Mouse (Mus musculus) bone marrow macrophage, adult 2 months (primary cell): ENCODE data around the gene Shmt2. TPM values are rescaled to one million over a fixed set of nuclear protein-coding genes. Genes with fewer than 3 reads are reported as not detected.

ENCODE experiments used
- H3K27ac ChIP-seq: 2 replicates; pipeline ENCODE4 v1.5.1; 2012; ENCODE audit warnings: low read depth, low read length; ENCODE audit not compliant: insufficient read depth
- H3K4me1 ChIP-seq: 2 replicates; pipeline ENCODE4 v1.6.1; 2012; ENCODE audit warnings: low read length; ENCODE audit not compliant: control insufficient read depth, insufficient read depth
- H3K4me3 ChIP-seq: 2 replicates; pipeline ENCODE4 v1.5.1; 2012; ENCODE audit warnings: mild to moderate bottlenecking, low read length, moderate library complexity; ENCODE audit not compliant: insufficient read depth
- CTCF ChIP-seq: IDR thresholded peaks from 2 replicates; pipeline ENCODE4 v1.5.1; 2012; ENCODE audit warnings: low read depth, mild to moderate bottlenecking, low read length, moderate library complexity
- POLR2A ChIP-seq: IDR thresholded peaks from 2 replicates; pipeline ENCODE4 v1.6.1; 2012; ENCODE audit warnings: mild to moderate bottlenecking, low read depth, low read length, borderline replicate concordance
- polyA plus RNA-seq: library from polyadenylated mRNA; stranded (reverse); fragments of >200 nt; gene quantifications from 2 replicates; pipeline ENCODE4 v1.2.4, GENCODE M21; 2012; ENCODE audit not compliant: missing spikeins, insufficient read depth, insufficient read length

Shmt2 gene
- polyA plus RNA-seq, 1 experiment: 21.0 TPM

DNA sequence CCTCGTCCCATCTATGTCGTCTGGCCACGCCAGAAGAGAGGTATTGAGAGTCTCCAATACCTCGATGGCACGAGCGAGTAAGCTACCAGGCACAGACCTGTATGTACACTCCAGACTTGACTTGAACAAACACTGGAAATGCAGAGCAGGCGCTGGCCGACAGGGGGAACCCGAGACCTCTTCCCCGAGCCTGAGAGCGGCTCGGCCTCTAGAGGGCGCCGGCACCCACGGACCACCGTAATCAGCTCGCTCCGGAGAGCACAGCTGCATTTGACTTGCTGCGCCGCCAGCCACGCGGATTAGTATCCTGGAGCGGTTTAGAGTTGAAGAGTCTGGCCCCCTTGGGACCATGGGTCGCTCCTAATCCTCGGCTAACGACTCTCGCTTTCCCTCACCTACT is 9.4 kb downstream of the Shmt2 start:
- Histone ChIP-seq H3K27ac (no peak overlapping the region), H3K4me1 (peaks cover 15% of the 10 kb centered on the region), H3K4me3 (peak overlapping the region; percentile 64)
- TF ChIP-seq CTCF (peak; percentile 98), POLR2A (no peak)

DNA sequence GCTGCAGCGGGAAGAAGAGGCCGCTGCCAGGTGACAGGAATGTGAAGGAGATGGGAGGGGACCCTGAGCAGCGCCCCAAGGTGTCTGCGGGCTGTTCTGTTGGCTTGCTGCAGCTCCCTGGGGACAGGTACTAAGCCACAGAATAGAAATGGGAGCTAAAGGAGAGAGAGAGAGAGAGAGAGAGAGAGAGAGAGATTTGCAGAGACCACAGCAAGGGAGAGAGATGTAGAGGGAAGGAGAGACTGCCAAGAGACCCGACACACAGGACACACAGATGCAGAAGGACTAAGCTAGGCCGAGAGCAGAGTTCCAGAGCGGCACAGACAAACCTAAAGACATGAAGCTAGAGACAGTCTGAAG is 10.0 kb downstream of the Shmt2 start:
- TF ChIP-seq POLR2A: no peak
- no peak for TF ChIP-seq CTCF
- Histone ChIP-seq H3K4me1 (peaks cover 15% of the 10 kb centered on the region), H3K27ac (no peak overlapping the region), H3K4me3 (peak overlapping the region; percentile 64)

DNA sequence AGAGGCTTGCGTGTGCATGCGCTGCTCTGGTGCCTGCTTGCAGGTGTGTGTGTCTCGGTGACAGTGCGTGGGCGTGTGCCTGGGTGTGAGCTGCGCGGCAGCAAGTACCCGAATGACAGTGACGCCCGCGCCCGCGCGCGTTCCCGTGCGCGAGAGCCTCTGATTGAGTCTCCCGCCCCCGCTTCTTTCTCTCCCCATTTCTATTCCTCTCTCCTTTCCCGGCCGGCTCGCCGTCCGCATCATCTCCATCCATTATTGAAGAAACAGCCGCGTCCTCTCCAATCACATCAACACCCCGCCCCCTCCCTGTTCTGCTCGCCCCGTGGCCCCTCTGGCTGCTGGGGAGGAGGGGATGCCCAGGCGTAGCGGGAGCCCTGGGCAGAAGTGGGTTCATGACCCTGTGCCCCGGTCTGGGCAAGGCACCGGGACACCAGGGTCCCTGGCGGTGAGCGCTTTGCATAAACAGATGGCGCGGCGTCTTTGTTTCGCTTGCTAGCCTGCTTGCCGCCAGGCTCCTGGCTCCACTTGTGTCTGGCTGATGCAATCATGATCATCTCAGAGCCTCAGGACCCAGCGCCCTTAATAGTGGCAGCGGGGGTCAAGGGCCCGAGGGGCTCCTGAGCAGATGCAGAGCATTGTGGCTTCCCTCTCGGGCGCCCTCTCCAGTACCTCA is 10.5 kb downstream of the Shmt2 start:
- H3K4me1 ChIP-seq: peaks cover 15% of the 10 kb centered on the region
- no peak for TF ChIP-seq POLR2A
- TF ChIP-seq CTCF: no peak
- no peak overlapping the region for H3K27ac ChIP-seq
- H3K4me3 ChIP-seq: peak overlapping the region; percentile 64

DNA sequence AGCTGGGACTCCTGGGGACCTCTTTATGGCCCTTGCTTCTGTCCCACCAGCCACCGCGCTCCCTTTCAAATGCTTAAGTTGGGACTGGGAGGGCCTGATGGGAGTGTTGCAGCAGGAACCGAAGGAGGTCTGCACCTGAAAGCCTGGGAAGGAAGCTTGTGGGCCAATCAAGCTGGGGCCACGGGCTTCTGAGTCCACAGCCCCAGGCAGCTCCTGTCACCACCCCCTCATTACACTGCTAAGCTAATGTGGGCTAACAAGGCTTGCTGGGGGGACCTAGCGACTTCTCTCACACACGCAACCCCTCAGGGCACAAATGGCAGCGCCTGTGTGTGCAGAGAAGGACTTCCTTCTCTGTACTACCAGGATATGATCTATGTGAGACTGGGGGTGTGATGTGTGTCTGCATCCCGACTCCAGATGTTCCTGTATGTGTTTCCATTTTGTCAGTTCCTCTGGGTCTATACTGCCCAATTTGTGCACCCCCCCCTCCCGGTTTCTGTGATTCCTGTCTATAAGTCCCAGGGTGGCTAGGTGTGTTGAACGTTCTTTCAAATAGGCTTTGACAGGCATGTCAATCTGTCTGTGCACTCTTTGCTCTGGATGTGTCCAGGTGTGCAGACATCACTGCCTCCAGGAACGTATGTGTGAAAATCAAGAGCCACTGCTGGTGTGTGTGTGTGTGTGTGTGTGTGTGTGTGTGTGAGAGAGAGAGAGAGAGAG is 11.2 kb downstream of the Shmt2 start:
- Histone ChIP-seq H3K27ac (no peak overlapping the region), H3K4me3 (peak overlapping the region; percentile 64), H3K4me1 (peaks cover 15% of the 10 kb centered on the region)
- no peak for TF ChIP-seq POLR2A
- no peak for TF ChIP-seq CTCF

DNA sequence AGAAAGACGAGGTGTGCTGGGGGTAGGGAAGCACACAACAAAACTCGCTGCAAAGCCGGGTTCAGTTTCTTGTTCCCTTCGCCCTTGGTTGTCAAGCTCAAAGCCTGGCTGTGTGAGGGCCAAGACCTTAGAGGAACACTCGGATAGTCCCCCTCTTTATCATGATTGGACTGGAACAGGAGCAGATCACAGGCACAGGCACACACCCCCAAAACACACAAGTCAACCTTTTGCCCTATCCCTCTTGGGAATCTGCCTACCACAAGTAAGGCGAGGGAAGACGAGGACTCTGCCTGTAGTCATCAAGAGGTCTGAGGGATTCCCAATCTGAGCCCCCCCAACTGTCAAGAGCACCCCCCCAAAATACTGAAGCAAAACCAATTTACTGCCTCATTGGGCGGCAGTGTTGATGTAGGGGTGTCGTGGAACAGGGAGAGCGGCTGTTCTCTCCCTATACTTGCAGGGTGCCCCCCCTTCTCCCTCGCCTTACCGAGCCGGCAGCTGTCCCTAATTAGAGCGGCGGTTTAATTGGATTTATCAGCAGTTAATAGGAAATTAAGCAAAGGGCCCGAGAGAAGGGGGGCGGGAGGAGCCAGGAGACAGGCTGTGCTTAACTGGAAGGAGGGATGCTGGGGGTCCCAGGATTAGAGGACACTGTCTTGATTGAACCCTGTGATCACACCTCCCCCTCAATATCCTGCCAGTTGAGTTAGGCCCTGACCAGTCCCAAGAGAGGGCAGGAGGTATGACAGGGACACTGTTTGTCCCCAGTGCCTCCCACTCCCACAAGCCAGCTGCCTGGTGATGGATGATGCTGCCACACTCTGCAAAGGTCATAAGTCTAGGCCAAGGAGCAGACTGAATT is 12.2 kb downstream of the Shmt2 start:
- Histone ChIP-seq H3K27ac (no peak overlapping the region), H3K4me1 (peaks cover 15% of the 10 kb centered on the region), H3K4me3 (no peak overlapping the region)
- no peak for TF ChIP-seq CTCF
- no peak for TF ChIP-seq POLR2A

DNA sequence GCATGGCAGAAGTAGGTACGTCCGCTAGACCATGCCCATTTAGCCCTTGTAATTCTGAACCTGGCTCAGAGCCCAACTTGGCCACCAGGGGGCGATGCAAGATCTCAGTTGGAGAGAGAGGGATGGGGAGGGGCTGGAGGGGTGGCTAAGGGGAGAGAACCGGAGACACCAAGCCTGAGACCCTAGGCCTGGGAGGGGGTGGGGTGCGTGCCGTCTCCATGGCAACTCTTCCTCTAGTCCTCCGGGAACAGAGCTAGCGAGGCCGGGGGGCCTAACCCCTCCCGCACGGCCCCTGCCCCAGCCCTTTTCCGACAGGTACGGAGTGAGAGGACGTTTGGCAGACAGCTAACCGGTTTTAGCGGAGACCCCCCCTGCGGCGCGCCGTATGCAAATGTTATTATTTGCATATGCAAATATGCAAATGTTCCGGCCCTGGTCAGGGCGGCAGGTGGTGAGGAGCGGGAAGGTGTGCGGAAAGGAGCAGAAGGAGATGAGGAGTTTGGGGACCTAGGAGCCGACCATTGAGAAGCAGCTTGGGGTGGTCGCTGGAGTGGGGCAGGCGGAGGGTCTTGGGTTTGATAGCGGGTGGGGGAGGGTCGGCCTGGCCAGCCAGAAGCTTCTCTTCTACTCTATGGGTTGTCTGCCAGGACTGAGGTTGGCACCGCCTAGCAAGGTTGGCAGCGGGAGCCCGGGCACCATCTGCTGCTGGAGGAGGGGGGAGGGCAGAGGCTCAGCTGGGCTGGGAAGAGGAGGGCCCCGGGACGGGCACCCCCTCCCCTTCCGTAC is 13.0 kb downstream of the Shmt2 start:
- peaks cover 13% of the 10 kb centered on the region for H3K4me1 ChIP-seq
- peak overlapping the region; percentile 41 for H3K4me3 ChIP-seq
- TF ChIP-seq POLR2A: no peak
- peak; percentile 97 for TF ChIP-seq CTCF
- H3K27ac ChIP-seq: no peak overlapping the region

DNA sequence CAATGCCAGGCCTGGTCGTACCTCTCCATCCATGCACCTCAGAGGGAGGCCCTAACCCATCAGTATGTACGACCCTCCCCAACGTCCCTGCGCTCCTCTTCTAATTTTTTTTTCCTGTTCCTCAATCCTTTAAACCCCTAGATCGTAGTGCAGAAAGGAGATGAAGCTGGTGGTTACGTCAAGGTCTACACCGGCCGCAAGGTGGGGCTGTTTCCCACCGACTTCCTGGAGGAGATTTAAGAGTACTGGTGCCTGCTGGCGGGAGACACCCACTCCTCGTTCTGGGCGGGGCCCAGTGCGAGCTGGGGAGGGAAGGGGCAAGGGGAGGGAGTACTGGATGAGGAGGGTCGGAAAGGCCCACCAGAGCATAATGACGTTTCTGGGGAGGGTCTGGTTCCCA is 14.0 kb downstream of the Shmt2 start:
- H3K27ac ChIP-seq: no peak overlapping the region
- peaks cover 8% of the 10 kb centered on the region for H3K4me1 ChIP-seq
- peak; percentile 70 for TF ChIP-seq CTCF
- TF ChIP-seq POLR2A: no peak
- H3K4me3 ChIP-seq: 0 out of 2 replicates have a peak overlapping the region, but pooled peaks have one; percentile 7

DNA sequence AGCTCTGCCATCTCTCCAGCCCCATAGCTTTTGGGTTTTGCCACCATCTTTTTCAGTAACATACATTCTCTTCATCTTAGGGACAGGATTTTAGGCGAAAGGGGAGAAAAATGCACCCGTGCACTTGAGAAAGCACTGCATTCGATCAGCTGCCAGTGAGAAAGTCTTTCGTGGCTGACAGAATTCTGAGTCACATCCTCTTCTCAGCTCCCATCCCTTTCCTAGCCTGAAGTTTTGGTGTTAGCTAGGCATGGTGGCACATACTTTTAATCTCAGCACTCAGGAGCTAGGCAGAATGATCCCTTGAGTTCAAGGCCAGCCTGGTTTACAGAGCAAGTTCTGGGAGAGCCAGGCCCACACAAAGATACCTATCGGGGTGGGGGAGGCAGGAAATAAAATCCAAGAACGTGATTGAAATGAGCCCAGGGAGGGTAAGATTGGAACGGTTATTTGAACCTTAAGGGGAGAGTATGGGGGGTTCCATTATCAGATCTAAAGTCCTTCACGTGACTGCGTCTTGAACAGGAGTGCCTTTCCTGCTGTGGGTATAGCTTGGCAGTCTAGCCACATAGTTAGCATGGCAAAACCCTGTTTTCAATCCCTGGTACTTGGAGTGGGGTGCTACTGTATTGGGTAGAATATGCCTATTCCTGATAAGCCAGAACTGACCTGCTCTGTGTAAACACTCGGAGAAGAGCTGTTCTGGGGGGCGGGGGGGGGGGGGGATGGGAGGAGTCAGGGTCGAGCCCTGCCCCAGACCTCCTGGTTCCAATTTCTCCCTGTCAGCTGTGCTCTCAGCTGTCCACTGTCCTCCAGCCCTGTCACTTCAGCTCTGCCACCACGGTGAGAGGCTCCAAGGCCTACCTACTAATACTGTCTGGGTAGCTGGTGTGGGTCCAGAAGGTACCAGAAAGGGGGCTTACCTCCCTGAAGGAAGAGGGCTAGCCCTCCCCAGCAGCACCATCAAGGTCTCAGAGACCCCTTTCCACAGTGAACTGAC is 21.1 kb downstream of the Shmt2 start, which contains the start of gene Stac3:
Gene Stac3, plus strand, starts transcription at position 793 of the 1,000 bp plus-strand sequence.
- H3K4me1 ChIP-seq: no peaks in the 10 kb centered on the region
- no peak within 1 kb of the TSS for H3K27ac ChIP-seq
- H3K4me3 ChIP-seq: no peak within 1 kb of the TSS
- TF ChIP-seq CTCF (no peak), POLR2A (no peak)
